Mouse (Mus musculus) liver, embryonic 16.5 days (tissue): ENCODE measurements around the gene Defb30. TPM values are rescaled to one million over a fixed set of nuclear protein-coding genes. Genes with fewer than 3 reads are reported as not detected.

Experiments
- ATAC-seq: fragments of 200-750 bp; cut with Nextera tagmentation; 2 replicates; pipeline ENCODE4 v1.8.0; 2017; ENCODE audit warnings: low read depth, mild to moderate bottlenecking, moderate number of reproducible peaks, moderate library complexity
- H3K27ac ChIP-seq: fragments of 300-500 bp; sonication (generic); 2 replicates; pipeline ENCODE4 v1.5.1; 2014; ENCODE audit warnings: mild to moderate bottlenecking, low read length
- H3K27me3 ChIP-seq: fragments of 300-500 bp; sonication (generic); 2 replicates; pipeline ENCODE4 v1.6.1; 2014; ENCODE audit warnings: low read depth, low read length, mixed read lengths; ENCODE audit not compliant: control insufficient read depth, insufficient read depth
- H3K36me3 ChIP-seq: fragments of 300-500 bp; sonication (generic); 2 replicates; pipeline ENCODE4 v1.6.1; 2014; ENCODE audit warnings: mild to moderate bottlenecking; ENCODE audit not compliant: control insufficient read depth, insufficient read depth
- H3K4me1 ChIP-seq: fragments of 300-500 bp; sonication (generic); 2 replicates; pipeline ENCODE4 v1.6.1; 2014; ENCODE audit warnings: low read depth, low read length, mixed read lengths; ENCODE audit not compliant: control insufficient read depth
- H3K4me2 ChIP-seq: fragments of 300-500 bp; sonication (generic); 2 replicates; pipeline ENCODE4 v1.6.1; 2014; ENCODE audit warnings: low read depth, low read length, mixed read lengths
- H3K4me3 ChIP-seq: fragments of 300-500 bp; sonication (generic); 2 replicates; pipeline ENCODE4 v1.5.1; 2014; ENCODE audit warnings: low read depth, mild to moderate bottlenecking, low read length
- H3K9ac ChIP-seq: fragments of 300-500 bp; sonication (generic); 2 replicates; pipeline ENCODE4 v1.6.1; 2014; ENCODE audit warnings: low read depth, low read length
- H3K9me3 ChIP-seq: fragments of 300-500 bp; sonication (generic); replicated peaks from 2 replicates; pipeline ENCODE4 v1.6.1; 2016; ENCODE audit warnings: low read length; ENCODE audit not compliant: control insufficient read depth
- WGBS: fragments of 180-500 bp; shearing (Covaris S2); extraction: QIAGEN DNeasy Blood & Tissue Kit; methylation state at CpG from one replicate; pipeline ENCODE4 v1.1.7; 2014; ENCODE audit not compliant: insufficient replicate concordance; 5-methylcytosine and 5-hydroxymethylcytosine counted together
- polyA plus RNA-seq: library from polyadenylated mRNA; unstranded; fragments of >200 nt; fragmentation: Nextera tagmentation; extraction: Ambion mirVana; gene quantifications from 2 replicates; pipeline ENCODE4 v1.2.1, GENCODE M21; 2015

Gene Defb30
- polyA plus RNA-seq, 1 experiment from 2014 or later = not detected

- H3K27me3 ChIP-seq = no peaks in the 10 kb centered on the region
- WGBS = 37% methylated on average over 6 of the region's 6 CpGs
- H3K4me2 ChIP-seq = no peak overlapping the region
- H3K9ac ChIP-seq = no peak overlapping the region
- no peak for ATAC-seq
- H3K36me3 ChIP-seq = no peaks in the 10 kb centered on the region
- no peaks in the 10 kb centered on the region for H3K9me3 ChIP-seq
- H3K4me3 ChIP-seq = no peak overlapping the region
- H3K27ac ChIP-seq = no peak overlapping the region
- H3K4me1 ChIP-seq = no peaks in the 10 kb centered on the region
Measured at GRCm38 (mm10) chr14:63020524-63021156, 29.1 kb downstream of the Defb30 start.

DNA sequence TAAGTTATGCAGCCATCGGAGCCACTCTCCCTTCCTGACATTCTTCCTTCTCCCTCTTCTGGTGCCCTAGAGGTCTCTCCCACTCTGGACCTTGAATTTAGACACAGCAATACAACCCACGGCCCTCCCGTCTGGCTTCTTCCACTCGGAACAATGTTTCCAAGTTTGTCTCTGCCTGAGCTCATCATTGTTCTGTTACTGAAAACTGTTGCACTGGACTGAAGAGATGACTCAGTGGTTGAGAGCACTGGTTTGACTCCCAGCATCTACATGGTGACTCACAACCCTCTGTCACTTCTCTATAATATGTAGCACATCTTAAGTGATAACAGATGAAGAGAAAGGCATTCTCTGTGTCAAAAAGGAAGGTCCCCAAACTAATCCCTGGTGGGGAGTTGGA is 35.1 kb downstream of the Defb30 start:
- Histone ChIP-seq H3K36me3 (no peaks in the 10 kb centered on the region), H3K4me1 (no peaks in the 10 kb centered on the region), H3K27ac (no peak overlapping the region), H3K4me2 (no peak overlapping the region), H3K4me3 (no peak overlapping the region), H3K9me3 (no peaks in the 10 kb centered on the region; the same call in 1 of the 2 replicates), H3K9ac (no peak overlapping the region), H3K27me3 (no peaks in the 10 kb centered on the region)
- no peak for ATAC-seq
- 63% methylated on average over 4 of the region's 4 CpGs for WGBS

DNA sequence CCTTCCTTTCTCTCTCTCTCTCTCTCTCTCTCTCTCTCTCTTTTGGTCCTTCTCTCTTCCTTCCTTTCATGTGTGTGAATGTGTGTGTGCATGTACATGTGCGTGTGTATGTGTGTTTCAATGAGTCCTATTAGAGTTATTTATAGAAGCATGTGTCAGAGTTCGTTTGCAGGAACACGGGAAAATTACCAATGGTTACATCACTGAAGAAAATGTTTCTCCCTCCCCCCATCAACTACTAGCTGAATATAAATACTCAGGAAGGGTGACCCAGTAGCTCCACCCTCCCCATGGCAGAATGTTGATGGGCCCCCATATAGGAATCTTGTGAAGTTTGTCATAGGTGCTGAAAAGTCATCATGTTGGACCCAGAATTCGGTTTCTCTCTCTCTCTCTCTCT is 36.7 kb downstream of the Defb30 start:
- H3K27me3 ChIP-seq = no peaks in the 10 kb centered on the region
- 55% methylated on average over 4 of the region's 4 CpGs for WGBS
- no peak overlapping the region for H3K9ac ChIP-seq
- no peaks in the 10 kb centered on the region for H3K4me1 ChIP-seq
- no peak overlapping the region for H3K4me3 ChIP-seq
- H3K27ac ChIP-seq = no peak overlapping the region
- no peak overlapping the region for H3K4me2 ChIP-seq
- no peaks in the 10 kb centered on the region; the same call in 1 of the 2 replicates for H3K9me3 ChIP-seq
- ATAC-seq = no peak
- no peaks in the 10 kb centered on the region for H3K36me3 ChIP-seq

DNA sequence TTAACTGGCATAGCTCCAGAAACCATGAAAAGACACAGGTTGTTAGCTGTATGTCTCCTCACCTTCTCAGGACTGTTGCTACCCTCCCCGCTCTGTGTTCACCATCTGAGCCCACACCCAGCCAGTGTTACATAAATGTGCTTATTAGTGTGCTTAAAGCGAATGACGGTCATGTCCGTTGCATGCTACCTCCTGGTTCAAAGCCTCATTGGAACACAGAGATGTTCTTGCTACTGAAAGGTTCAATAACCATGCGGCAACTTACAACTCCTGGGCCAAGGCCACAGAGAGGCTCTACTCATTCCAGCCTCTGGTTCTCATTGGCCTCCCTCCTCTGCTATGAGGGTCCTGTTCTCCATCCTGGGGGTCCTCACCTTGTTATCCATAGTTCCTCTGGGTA is 38.3 kb downstream of the Defb30 start, which contains the start of gene Defb43:
Defb43 (plus strand) TSS at position 301 of the 400 bp plus-strand sequence.
- WGBS = 78% methylated on average over 5 of the region's 5 CpGs
- no peak for ATAC-seq
- Histone ChIP-seq H3K4me1 (no peaks in the 10 kb centered on the region), H3K27me3 (no peaks in the 10 kb centered on the region), H3K4me3 (no peak within 1 kb of the TSS), H3K9me3 (no peaks in the 10 kb centered on the region; the same call in 1 of the 2 replicates), H3K4me2 (no peak within 1 kb of the TSS), H3K36me3 (no peaks in the 10 kb centered on the region), H3K27ac (no peak within 1 kb of the TSS), H3K9ac (no peak within 1 kb of the TSS)

DNA sequence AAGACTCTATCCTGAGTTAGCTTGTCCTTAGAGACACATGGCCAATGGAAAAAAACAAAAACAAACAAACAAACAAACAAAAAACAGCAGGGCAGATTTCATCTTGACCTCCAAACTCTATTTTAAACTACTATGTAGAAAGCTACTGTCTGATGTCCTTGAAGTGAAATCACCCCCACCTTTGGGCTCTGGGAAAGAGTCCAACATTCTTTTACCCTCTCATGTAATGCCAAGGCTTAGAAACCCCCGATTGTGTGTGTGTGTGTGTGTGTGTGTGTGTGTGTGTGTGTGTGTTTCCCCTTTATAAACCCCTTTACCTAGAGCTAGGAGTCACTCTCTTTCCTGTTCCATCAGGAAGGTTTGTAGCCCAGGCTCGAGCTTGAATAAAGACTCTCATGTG is 47.2 kb downstream of the Defb30 start:
- no peaks in the 10 kb centered on the region for H3K4me1 ChIP-seq
- H3K4me2 ChIP-seq = no peak overlapping the region
- H3K4me3 ChIP-seq = no peak overlapping the region
- H3K27me3 ChIP-seq = no peaks in the 10 kb centered on the region
- no peaks in the 10 kb centered on the region for H3K36me3 ChIP-seq
- H3K9ac ChIP-seq = no peak overlapping the region
- H3K27ac ChIP-seq = no peak overlapping the region
- WGBS = 45% methylated on average over 2 of the region's 2 CpGs
- no peaks in the 10 kb centered on the region for H3K9me3 ChIP-seq
- no peak for ATAC-seq

GRCm38 (mm10) chr14:62998977-62999376 is 50.8 kb downstream of the Defb30 start:
- Histone ChIP-seq H3K27me3 (no peaks in the 10 kb centered on the region), H3K4me2 (no peak overlapping the region), H3K4me1 (no peaks in the 10 kb centered on the region), H3K9me3 (no peaks in the 10 kb centered on the region), H3K4me3 (no peak overlapping the region), H3K36me3 (no peaks in the 10 kb centered on the region), H3K27ac (no peak overlapping the region), H3K9ac (no peak overlapping the region)
- no peak for ATAC-seq
- WGBS = 24% methylated on average over 4 of the region's 4 CpGs

DNA sequence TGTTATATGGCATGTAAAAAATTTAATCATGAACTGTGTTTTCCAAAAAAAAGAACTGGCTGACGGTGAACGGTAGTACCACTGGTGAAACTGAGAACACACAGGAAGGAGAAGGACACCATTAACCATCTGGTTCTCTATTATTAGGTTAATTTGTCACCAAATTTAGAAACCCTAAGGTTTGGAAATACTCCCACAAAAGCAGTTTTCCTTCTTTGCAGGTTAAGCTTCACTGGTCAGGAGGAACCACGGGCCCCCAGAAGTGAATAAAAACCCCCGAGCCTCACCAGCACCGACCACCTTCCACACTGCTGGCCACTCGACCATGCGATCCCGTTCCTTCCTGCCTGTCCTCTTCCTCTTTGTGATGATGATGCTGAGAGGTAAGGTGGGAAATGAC is 52.0 kb downstream of the Defb30 start, which contains the start of gene Defb47:
Defb47 (plus strand) TSS at position 301 of the 400 bp plus-strand sequence.
- no peak within 1 kb of the TSS for H3K27ac ChIP-seq
- no peaks in the 10 kb centered on the region for H3K9me3 ChIP-seq
- H3K4me2 ChIP-seq = no peak within 1 kb of the TSS
- ATAC-seq = no peak
- WGBS = 63% methylated on average over 8 of the region's 8 CpGs
- H3K4me3 ChIP-seq = no peak within 1 kb of the TSS
- no peak within 1 kb of the TSS for H3K9ac ChIP-seq
- no peaks in the 10 kb centered on the region for H3K27me3 ChIP-seq
- H3K4me1 ChIP-seq = no peaks in the 10 kb centered on the region
- H3K36me3 ChIP-seq = no peaks in the 10 kb centered on the region

GRCm38 (mm10) chr14:62991849-62992510 is 57.8 kb downstream of the Defb30 start:
- H3K36me3 ChIP-seq = no peaks in the 10 kb centered on the region
- H3K4me1 ChIP-seq = no peaks in the 10 kb centered on the region
- no peak overlapping the region for H3K4me2 ChIP-seq
- no peak for ATAC-seq
- no peak overlapping the region for H3K9ac ChIP-seq
- 58% methylated on average over 7 of the region's 7 CpGs for WGBS
- H3K9me3 ChIP-seq = no peaks in the 10 kb centered on the region
- H3K27ac ChIP-seq = no peak overlapping the region
- no peak overlapping the region for H3K4me3 ChIP-seq
- H3K27me3 ChIP-seq = no peaks in the 10 kb centered on the region

DNA sequence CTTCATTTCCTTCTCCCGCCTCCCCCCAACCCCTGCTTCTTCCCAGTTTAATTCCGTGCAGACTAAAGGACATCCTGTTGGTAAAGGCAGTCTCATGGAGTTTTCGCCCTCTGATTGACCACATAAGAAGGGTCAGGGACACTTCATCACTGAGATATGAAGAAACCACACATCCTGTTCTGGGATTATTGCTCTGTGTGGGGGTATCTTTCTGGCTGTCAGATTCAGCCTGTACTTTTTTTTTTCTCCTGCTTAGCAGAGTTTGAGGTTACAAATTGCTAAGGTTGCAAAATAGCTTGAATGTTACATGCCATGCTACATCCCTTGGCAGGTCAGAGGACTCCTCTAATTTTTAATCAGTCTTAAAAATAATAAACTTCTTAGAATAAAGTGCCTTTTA is 58.5 kb downstream of the Defb30 start:
- Histone ChIP-seq H3K27me3 (no peaks in the 10 kb centered on the region), H3K4me3 (no peak overlapping the region), H3K4me2 (no peak overlapping the region), H3K27ac (no peak overlapping the region), H3K36me3 (no peaks in the 10 kb centered on the region), H3K4me1 (no peaks in the 10 kb centered on the region), H3K9ac (no peak overlapping the region), H3K9me3 (no peaks in the 10 kb centered on the region)
- WGBS = 25% methylated on average over 3 of the region's 3 CpGs
- peak; percentile 9; the same call in 1 of the 2 replicates for ATAC-seq
